Mouse (Mus musculus): Measurements from ENCODE around the gene Lrrc20.
A peak's percentile ranks its signal among the peaks of the same experiment; 100 is the strongest.
"Not testable (repeated sequence)": the region's sequence is repeated elsewhere in the genome, so short reads cannot be mapped to it uniquely, and the experiment has no call there.

Gene Lrrc20

GRCm38 (mm10) chr10:61587241-61587849 is 111.7 kb downstream of the Lrrc20 start:
- DNase-seq: no peak

- no peak for DNase-seq
Measured at GRCm38 (mm10) chr10:61597991-61598390, 122.4 kb downstream of the Lrrc20 start.

GRCm38 (mm10) chr10:61599556-61600114 is 124.0 kb downstream of the Lrrc20 start:
- DNase-seq: no peak

- DNase-seq: peak in 1 of 2 experiments; percentile 50
Measured at GRCm38 (mm10) chr10:61602283-61603033, 126.9 kb downstream of the Lrrc20 start.

- DNase-seq: no peak
Measured at GRCm38 (mm10) chr10:61604376-61605065, 128.9 kb downstream of the Lrrc20 start.

GRCm38 (mm10) chr10:61605381-61605780 is 129.8 kb downstream of the Lrrc20 start:
- not testable (repeated sequence) for DNase-seq

- DNase-seq: peak; percentile 25 to 64
Measured at GRCm38 (mm10) chr10:61605851-61606250, 130.2 kb downstream of the Lrrc20 start.

GRCm38 (mm10) chr10:61608233-61608632 is 132.6 kb downstream of the Lrrc20 start:
- DNase-seq: no peak

- peak in 1 of 2 experiments; percentile 58 for DNase-seq
Measured at GRCm38 (mm10) chr10:61610650-61611235, 135.1 kb downstream of the Lrrc20 start.

- DNase-seq: no peak
Measured at GRCm38 (mm10) chr10:61614311-61614710, 138.7 kb downstream of the Lrrc20 start.

- DNase-seq: no peak
Measured at GRCm38 (mm10) chr10:61618528-61618927, 142.9 kb downstream of the Lrrc20 start.

GRCm38 (mm10) chr10:61621681-61622080 is 146.1 kb downstream of the Lrrc20 start:
- DNase-seq: peak in 1 of 2 experiments; percentile 10

GRCm38 (mm10) chr10:61623874-61624273 is 148.3 kb downstream of the Lrrc20 start:
- DNase-seq: not testable (repeated sequence)

- DNase-seq: no peak
Measured at GRCm38 (mm10) chr10:61624771-61625170, 149.2 kb downstream of the Lrrc20 start.

GRCm38 (mm10) chr10:61625381-61626257 is 150.0 kb downstream of the Lrrc20 start:
- DNase-seq: peak in 1 of 2 experiments; percentile 17

GRCm38 (mm10) chr10:61626551-61626950 is 150.9 kb downstream of the Lrrc20 start:
- DNase-seq: no peak

- no peak for DNase-seq
Measured at GRCm38 (mm10) chr10:61627195-61627937, 151.8 kb downstream of the Lrrc20 start.

GRCm38 (mm10) chr10:61627938-61628250 is 152.3 kb downstream of the Lrrc20 start:
- no peak for DNase-seq

All from spleen, adult 18-20 months (tissue).